Mouse (Mus musculus): Measurements from ENCODE around the gene Vps37c.

Gene Vps37c

DNA sequence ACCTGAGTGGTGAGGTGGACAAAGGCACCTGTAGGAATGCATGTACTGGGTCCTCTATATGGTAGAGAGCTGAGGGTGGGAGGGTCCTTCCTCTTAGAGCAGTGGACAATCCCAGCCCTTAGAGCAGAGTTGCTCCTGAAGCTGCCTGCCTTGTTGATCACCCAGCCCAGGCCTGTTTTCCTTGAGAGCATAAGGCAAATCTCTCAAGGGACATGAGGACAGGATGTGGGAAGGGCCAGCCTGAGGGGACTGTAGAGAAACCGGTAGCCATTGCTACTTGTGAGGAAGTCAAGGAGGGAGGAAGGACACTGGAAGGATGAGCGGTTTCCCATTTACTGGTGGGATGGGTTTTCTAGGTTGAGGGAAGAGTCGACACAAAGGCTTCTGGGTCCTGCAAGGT lies 54.0 kb downstream of the Vps37c start:
- DNase-seq = peak; percentile 94

DNA sequence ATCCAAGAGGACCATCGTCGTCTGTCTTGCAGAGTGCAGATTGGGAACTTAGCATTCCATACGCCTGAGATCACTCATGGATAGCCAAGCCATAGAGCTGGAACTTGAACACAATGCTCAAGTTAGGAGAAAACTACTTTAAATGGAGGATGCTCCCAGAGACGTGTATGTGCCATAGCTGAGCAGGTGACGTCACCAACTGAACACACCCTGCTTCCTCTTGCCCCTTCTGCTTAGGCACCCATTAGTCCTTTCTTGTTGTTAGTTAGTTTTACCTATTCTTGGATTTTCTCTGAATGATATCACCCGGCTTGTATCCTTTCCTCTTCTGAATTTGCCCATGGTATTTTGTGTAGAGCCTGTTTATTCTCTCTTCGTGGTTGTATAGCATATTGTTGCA lies 58.6 kb downstream of the Vps37c start:
- no peak for DNase-seq

DNA sequence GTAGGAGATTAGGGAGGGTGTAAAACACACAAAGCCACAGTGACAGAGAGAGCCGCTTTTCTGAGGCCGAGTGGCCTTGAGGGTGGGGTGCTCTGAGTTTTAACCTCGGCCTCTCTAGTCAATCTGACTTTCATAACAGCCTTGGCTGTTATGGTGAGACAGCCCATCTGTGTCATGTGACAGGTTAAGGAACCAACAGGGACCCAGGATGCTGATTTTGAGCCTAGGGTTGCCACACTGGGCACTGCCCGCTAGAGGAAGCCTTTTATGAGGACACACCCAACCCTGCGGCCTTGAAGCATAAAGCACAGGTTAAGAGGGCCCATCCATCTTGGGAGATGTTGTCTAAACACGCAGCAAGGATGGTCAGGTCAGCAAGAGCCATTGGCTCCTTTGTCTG lies 59.2 kb downstream of the Vps37c start:
- peak; percentile 81 for DNase-seq

DNA sequence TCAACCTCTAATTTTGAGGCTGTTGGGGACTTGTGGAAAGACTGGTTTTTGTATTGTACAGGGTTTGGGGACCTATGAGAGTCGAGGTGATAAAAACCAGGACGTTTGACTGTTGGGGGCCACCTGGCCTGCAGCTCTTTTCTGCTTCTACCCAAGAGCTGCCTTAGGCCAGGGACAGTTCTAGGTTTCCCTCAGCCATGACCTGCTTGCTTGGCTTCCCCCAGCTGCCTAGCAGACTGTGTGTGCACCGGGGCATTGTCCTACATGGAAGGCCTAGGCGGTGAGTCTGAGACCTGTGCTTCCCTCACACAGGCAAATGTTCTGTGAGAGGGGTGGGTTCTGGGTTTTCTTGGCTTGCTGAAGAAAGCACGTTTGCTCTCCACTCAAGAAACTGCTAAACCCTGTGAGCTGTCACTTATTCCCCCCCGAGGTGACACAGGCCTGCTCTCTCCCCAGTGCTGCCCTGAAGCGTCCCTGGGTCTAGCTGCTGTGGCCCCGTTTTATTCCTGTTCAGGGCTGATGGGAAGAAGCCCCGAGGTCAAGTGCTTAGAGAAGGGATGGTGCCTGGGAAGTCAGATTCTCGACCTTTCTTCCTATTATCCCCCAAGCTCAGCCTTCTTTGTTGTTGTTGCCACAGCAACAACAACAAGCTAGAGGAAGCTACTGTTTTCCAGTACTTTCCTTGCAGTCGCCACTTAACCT lies 60.0 kb downstream of the Vps37c start:
- no peak for DNase-seq

DNA sequence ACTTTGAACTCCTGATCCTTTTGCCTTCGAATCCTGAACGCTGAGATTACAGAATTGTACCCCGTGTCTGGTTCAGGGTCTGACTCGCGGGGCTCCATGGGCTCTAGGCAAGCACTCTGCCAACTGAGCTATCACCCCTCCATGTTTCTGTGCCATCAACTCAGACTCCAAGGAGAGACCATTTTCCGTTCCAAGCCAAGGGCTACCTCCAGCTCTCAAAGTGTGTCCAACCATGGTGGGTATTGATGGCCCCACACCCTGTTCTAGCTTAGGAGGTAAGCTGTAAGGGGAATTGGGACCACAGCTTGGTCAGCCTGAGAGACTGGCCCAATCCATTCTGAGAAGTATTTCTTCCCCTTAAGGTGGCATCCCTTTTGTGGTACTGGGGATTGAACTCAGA lies 60.8 kb downstream of the Vps37c start:
- DNase-seq = no peak

DNA sequence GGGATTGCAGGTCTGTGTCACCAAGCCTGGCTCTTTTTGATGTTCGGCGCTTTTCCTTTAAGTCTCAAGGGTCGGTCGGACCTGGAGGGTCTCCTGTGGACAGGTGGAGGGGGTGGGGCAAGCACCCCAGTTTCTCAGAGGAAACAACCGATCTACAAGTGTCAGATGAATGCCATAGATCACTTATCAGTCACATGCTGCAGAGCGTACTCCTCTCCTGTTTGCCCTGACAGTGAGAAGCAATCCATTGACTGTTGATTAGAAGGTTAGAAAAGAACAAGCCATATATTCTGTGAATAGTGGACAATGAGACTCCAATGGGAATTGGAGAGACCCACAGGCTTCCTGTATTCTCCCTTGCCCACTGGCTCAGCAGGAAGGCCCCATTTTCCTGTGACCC lies 61.6 kb downstream of the Vps37c start:
- DNase-seq = no peak

DNA sequence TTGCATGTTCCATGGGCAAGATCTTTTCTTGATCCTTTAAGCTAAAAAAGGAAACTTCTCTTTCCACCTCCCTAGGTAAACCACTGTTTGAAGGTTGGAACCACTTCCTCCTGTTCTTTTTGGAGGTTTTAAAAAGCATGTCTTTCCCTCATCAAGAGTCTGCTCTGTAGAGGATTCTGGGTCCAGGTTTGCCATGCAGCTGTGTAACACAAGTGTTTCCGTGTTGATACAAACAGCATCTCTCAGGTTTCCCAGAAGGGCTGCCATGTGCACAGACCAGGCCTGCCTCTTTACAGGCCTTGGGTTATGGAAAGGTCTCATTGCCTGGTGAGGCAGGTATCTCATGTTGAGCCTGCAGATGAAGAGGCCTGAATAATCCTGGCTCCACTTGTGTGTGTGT lies 63.1 kb downstream of the Vps37c start:
- DNase-seq = no peak

DNA sequence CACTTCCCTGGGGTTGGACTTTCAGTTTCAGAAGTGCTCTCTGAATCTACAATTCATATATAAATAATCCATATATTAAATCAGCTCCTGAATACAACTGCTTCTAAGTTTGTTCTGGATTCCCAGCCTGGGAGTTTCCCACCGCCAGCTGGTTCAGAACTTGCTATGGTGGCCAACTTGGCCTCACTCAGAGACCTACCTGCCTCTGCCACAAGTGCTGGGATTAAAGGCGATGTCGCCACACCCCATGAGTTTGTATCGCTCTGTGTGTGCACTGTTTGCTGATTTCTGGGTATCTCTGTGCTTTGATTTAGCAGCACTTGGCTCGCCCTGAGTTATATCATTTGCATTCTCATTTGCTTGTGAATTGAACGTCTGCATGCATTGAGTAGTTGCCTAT lies 63.6 kb downstream of the Vps37c start:
- no peak for DNase-seq

DNA sequence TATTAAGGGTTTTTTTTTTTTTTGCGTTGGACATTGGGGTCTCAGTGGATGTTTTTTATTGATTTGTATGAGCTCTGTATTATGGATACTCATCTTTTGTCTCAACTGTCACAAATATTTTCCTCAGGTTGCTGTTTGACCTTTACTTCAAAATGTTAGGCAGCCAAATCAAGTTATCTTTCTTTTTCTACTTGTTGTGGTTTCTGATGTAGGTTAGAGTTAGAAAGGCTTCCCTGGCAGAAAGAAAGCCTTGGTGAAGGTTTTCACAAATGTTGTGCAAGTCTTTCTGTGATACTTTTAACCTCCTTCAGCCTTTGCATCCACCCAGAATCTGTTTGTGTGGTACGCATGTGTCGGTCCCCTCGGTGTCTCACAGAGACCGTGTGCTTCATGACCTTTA lies 64.1 kb downstream of the Vps37c start:
- DNase-seq = no peak

DNA sequence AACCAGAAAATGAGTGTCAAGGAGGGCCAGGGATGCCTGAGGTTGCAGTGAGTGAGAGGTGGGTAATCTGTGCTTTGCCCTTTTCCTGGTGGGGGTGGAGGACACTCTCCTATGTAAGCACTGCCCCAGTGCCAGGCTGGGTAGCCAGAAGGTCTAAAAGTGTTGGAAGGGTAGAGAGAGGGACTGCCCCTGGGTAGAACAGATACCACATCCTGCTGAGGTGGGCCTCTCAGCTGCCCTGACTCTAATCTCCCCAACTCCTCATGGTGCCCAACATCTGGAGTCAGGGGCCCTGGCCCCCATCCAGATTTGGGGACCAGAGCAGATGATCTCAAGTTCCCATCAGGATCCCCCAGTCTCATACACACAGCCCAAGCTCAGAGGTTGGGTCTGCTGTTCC lies 68.6 kb downstream of the Vps37c start:
- DNase-seq = no peak

DNA sequence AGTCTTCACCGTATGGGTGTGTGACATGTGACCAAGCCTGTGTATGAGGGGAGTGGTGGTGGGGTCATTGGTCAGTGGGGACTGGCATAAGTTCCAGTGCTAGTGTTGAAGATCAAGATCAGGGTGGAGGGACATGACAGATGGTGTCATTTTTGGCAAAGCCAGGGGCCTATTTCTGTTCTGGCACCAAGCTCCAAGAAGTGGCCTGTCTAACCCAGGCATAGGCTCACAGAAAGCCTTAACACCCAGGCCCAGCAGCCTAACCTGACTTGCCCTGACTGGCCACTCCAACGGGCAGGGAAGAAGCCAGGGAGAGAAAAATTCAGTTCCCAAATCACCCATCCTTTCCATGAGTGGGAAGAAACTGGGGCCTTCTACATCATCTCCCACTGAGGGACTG lies 69.0 kb downstream of the Vps37c start:
- DNase-seq = no peak

DNA sequence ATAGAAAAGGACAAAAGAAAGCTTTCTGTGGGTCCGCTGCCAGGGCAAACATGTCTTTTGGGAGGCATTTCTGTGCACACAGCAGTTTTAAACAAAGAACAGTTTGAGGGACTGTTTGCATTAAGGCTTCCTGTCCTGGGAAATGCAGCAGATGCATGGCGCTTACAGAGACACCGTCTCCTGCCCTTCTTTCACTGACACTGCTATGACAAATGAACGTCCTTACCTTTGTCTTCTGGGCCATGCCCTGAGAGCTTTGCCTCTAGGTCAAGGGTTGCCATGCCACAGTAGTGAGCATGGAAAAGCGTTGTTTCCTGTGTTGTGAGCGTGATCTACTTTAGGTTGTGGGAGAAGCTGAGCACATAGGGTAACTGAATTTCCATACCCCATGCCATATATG lies 70.2 kb downstream of the Vps37c start:
- DNase-seq = no peak

DNA sequence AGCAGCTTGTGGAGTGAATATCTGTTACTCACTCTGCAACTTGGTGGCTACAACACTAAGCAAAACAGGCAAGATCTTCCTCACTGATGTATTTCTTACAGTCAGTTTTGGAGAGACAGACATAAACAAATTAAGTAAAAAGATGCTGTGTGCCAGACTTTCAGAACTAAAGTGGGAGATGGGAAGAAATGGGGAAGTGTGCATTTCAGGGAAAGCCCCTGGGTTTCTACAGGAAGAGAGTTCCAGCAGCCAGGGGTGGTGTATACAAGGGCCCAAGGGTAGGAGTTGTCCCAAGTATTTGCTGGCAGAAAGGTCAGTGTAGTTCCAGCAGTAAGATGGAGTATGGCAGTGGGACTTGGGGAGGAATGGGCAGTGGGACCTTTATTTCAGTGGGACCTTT lies 71.0 kb downstream of the Vps37c start:
- DNase-seq = no peak

DNA sequence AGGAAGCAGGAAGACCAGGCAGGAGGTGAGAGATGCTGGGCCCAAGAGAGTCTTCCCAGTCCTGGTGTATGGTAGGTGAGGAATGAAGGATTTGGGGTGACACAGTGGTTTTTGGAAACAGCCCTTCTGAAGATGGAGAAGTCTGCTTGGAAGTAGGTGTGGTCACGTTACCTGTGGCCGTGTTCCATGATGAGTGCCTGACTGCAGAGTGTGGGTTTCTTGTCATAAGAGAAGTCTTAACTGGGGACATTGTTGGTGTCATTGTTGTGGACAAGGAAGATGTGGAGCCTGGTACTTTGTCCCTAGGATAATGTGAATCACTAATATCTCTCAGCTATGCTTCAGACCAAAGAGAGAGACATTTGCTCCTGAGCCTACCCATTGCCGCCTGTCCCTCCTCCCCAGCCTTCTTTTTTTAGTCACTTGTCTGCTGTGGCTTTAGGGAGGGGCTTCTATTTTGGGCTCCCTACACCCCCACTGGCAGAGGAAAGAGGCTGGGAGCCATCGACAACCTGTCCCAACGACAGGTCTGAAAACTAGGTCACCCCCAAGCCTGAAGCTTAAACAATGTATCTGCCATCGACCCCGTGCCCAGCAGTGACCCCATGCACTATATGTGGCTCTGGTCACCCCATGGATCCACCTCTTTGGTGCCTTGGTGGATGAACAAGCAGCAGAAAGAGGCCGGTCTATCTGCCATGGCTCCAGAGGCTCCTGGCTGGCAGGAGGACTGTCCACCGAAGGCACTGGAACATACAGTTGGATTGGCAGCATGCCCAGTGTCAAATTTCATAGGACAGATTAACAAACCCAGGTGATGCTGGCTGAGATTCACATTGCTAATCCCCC lies 71.7 kb downstream of the Vps37c start:
- peak; percentile 97 for DNase-seq

DNA sequence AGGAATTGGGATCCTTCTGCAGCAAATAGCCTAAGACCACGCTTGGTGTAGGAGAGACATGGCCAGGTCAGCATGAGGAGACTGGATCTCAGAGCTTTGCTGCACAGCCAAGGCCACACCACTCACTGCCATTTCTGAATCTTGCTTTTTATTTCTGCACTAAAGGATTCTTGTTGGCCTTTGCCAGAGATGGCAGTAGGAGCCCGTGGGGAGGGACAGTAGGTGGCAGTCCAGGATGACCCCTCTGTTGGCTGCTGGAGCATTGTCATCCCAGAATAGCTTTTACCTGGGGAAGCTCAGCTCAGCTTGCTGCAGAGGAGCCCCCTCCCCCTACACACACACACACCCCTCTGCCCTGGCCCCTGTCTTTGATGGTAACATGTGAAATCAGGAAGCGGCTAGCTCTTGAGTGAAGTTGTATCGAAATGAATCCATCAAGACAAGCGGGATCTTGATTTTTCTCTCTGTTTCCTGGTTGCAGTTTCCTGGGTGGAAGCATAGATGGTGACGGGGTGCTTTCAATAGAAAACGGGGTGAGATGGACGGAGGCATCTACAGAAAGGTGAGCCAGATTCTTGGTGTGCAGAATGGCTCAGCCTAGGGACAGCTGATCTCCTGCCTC lies 73.4 kb downstream of the Vps37c start:
- no peak for DNase-seq

DNA sequence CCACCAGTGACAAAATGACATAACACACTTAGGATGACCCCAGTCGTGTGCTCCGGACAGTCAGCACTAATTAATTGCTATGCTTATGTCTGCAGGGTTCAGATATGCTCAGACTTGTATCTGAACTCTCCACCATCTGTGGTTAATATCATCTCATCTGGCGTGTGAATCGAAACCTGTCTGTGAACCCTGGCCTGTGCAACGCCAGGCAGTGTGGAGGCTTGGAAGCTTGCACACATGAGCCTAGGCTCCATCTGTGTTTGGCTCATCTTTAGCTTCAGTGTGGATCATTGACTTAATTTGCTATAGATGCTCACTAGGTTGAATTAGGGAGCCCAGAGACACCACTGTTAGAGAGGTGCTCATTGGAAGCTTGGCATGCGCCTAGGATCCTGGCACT lies 73.9 kb downstream of the Vps37c start:
- DNase-seq = no peak

DNA sequence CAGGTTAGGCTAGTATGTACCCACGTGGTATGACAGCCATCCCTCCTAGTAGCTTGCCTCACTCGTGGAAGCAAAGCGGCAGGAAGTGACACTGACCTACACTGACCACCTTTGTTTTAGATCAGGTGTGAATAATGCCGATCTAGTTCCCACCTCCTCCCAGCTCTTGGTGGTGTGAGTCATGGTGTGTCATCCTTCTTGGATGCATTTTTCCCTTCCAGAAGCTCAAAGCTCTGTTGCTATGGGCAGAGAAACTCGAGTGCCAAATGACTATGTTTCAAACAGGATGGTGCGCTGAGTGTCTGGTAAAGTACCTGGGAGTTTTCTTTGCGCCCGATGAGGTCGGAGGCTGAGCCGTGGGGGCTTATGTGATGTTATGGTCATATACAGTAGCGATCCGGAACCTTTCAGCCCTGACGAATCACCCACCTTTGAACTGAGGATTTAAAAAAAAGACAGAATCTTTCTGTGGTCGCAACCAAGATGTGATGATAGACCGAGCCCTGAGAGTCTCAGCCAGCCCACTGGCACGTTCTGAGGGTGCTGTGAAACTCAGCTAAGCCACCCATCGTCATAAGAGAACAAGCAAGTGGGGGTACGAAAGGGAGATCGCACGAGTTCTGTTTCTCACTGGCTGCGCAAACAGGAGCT lies 75.0 kb downstream of the Vps37c start:
- no peak for DNase-seq
